Mouse (Mus musculus): ENCODE measurements at regions not wholly inside any gene's neighbourhood (a gene's known extent, or its start where the extent isn't known, plus 50 kb on each side); places are given as distances from the start of the nearest gene placed in this dataset.
A peak's percentile ranks its signal among the peaks of the same experiment; 100 is the strongest.

DNA sequence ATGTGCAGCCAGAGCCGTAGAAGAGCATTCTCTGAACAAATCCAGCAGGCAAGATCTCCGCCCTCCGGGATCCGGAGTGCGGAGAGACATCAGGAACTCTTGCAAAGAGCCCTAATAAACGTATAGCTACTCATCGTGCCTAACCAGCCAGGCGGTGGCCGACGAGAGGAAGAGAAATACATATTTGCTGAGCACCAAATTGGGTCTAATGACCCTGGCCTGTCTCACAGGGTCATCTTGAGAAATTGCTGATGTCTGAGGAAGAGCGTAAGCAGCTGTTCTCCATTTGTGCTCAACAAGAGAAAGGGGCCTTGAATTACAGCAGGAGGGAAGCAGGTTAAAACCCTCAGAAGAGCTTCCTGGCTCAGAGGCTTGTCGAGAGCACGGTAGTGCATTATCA is 92.8 kb upstream of the Zfp703 start:
- no peak for DNase-seq (ENCODE audit: low read depth)

DNA sequence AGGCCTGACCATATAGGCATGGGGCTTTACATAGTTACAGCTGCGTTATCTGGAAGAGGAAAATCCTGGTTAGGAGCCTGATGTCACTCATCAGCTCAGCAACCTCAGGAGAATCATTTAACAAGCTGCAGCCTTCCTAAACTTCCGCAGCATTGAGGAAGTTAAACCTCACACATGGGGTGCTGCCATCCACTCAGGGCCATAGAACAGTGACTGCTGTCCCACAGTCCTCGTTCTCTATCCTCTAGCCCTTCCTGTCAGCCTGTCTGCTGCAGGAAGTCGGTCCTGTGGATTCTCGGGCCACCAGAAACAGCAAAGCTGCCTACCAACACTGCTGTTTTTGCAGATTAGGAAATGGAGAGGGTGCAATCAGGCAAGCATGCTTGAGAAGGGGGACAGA is 91.8 kb upstream of the Zfp703 start:
- DNase-seq (ENCODE audit: low read depth): no peak

- no peak for DNase-seq (ENCODE audit: low read depth)
Observed at GRCm38 (mm10) chr8:26886783-26887486, 90.2 kb upstream of the Zfp703 start.

- no peak for DNase-seq (ENCODE audit: low read depth)
Observed at GRCm38 (mm10) chr8:26887551-26887950, 89.6 kb upstream of the Zfp703 start.

GRCm38 (mm10) chr8:26888050-26888449 is 89.1 kb upstream of the Zfp703 start:
- no peak for DNase-seq (ENCODE audit: low read depth)

DNA sequence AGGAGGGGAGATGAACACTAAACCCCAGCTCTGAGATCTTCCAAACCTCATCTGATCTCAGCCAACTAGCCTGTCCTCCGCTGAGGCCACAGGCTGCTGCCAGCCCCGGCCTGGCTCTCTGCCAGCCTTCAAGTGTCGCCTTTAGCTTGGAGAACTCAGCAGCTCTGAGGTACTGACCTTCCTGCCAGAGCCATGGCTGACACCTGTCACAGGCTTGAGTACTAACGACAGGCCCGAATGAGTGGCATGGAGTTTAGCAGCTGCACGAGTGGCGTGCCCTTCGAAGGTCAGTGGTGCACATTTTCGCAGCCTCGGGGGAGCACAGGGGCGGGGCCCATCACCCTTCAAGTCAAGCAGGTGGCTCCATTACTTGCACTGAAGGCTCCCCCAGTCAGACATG is 85.2 kb upstream of the Zfp703 start:
- DNase-seq (ENCODE audit: low read depth): no peak

GRCm38 (mm10) chr8:26892380-26892779 is 84.7 kb upstream of the Zfp703 start:
- no peak for DNase-seq (ENCODE audit: low read depth)

DNA sequence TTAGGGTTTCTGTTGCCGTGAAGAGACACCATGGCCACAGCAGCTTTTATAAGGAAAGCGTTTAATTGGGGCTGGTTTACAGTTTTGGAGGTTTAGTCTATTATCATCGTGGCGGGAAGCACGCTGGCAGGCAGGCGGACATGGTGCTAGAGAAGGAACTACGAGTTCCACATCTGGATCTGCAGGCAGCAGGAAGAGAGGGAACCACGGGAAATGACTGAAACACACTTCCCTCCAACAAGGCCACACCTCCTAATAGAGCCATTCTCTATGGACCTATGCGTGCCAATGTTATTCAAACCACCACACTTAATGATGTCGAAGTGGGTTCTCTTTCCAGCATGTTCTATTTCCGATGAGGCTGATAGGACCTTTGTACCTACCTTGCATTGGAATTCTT is 81.3 kb upstream of the Zfp703 start:
- DNase-seq (ENCODE audit: low read depth): no peak

- DNase-seq (ENCODE audit: low read depth): no peak
Observed at GRCm38 (mm10) chr8:26903289-26903688, 73.8 kb upstream of the Zfp703 start.

GRCm38 (mm10) chr8:26906257-26906656 is 70.9 kb upstream of the Zfp703 start:
- peak; percentile 15 for DNase-seq (ENCODE audit: low read depth)

DNA sequence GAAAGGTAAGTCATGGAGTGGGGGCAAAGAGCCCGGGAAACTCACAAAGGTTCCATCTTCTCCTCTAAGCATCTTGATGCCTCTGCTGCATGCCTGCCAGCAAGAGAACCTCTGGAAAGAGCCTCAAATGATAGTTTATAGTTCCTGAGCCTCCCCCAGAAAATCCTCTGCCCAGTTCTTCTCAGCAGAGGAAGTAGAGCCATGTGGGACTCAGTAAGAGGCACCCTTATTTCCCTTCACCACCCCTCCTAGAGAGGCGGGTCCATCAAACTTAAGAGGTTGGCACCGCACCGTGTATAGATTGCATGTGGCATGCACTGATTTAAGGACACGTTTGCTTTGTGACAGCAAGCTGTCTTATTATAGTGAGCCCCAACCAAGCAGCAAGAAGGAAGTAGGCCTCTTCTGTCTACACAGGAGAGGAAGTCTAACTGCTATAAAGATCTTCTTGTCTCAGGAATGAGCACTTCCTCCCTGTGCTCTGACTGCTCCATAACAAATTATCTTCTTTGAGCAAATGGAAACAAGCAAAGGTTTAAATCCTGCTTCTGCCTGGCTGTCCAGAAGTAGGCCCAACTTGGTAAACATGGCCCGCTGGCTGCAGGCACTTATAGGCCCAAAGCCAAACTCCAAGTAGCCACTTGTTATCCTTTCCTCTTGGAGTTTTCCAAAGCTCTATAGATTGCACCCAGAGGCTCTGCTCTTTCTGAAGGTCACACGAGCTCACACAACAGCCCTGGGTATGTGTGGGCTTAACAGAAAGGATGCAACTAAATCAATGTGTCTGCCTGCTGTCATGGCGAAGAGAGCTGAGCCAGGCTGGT is 69.6 kb upstream of the Zfp703 start:
- DNase-seq (ENCODE audit: low read depth): no peak

- DNase-seq (ENCODE audit: low read depth): no peak
Observed at GRCm38 (mm10) chr8:26910186-26910585, 66.9 kb upstream of the Zfp703 start.

GRCm38 (mm10) chr8:26913562-26914529 is 63.3 kb upstream of the Zfp703 start:
- DNase-seq (ENCODE audit: low read depth): no peak

- no peak for DNase-seq (ENCODE audit: low read depth)
Observed at GRCm38 (mm10) chr8:26915731-26916130, 61.4 kb upstream of the Zfp703 start.

GRCm38 (mm10) chr8:26921531-26922177 is 55.5 kb upstream of the Zfp703 start:
- no peak for DNase-seq (ENCODE audit: low read depth)

- no peak for DNase-seq (ENCODE audit: low read depth)
Observed at GRCm38 (mm10) chr8:26922178-26922540, 55.0 kb upstream of the Zfp703 start.

DNA sequence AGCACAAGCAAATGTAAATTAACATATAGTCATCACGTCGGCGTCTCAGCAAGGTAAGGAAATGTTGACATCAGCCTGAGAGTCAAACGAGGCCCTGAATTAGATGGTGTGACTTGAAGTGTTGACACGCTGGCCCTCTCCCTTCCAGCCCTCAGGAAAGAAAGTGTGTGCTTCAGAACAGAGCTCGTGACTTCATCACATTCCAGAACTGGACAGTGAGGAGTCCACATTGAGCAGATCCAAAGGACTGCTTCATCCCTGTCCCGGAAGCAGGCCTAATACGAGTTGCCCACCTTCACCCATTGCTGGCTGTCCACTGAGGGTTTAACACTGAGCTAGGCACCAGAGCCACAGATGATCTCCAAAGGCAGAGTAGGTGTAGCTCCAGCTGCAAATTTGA is 54.0 kb upstream of the Zfp703 start:
- no peak for DNase-seq (ENCODE audit: low read depth)

All from fibroblast of lung, adult 2 months (primary cell).